Mouse (Mus musculus): ENCODE measurements around the gene Anks4b. TPM values are rescaled to one million over a fixed set of nuclear protein-coding genes. Genes with fewer than 3 reads are reported as not detected.

The Anks4b gene
- polyA plus RNA-seq, 1 experiment = not detected

GRCm38 (mm10) chr7:120201771-120202170, 28.1 kb downstream of the Anks4b start, which contains the start of gene Crym:
Crym (minus strand) TSS chr7:120202111.
- peaks cover 9% of the 10 kb centered on the region for H3K4me1 ChIP-seq (ENCODE audit: control insufficient read depth, insufficient read depth, low read length)
- no peak for DNase-seq
- H3K4me3 ChIP-seq (replicated peaks; ENCODE audit: extremely low read depth, low read depth, low read length) = peak within 1 kb of the TSS; percentile 22
- WGBS = 6% methylated on average over 26 of the region's 26 CpGs
- TF ChIP-seq POLR2A (IDR thresholded peaks at IDR 0.05; ENCODE audit: borderline replicate concordance, extremely low read depth, low read depth, low read length) = no peak
- no peak for TF ChIP-seq CTCF (IDR thresholded peaks at IDR 0.05; ENCODE audit: insufficient read depth, low read length)

- peaks cover 9% of the 10 kb centered on the region for H3K4me1 ChIP-seq (ENCODE audit: control insufficient read depth, insufficient read depth, low read length)
- TF ChIP-seq CTCF (IDR thresholded peaks at IDR 0.05; ENCODE audit: insufficient read depth, low read length) (peak; percentile 81), POLR2A (IDR thresholded peaks at IDR 0.05; ENCODE audit: borderline replicate concordance, extremely low read depth, low read depth, low read length) (no peak)
- 12% methylated on average over 26 of the region's 26 CpGs for WGBS
- H3K4me3 ChIP-seq (replicated peaks; ENCODE audit: extremely low read depth, low read depth, low read length) = no peak within 1 kb of the TSS
- DNase-seq = peak; percentile 85
These were observed 30.1 kb downstream of the Anks4b start, which contains the start of gene Abca14 for GRCm38 (mm10) chr7:120203789-120204188. Abca14 (plus strand) TSS chr7:120203961.

GRCm38 (mm10) chr7:120205989-120206388, 32.3 kb downstream of the Anks4b start:
- peaks cover 9% of the 10 kb centered on the region for H3K4me1 ChIP-seq (ENCODE audit: control insufficient read depth, insufficient read depth, low read length)
- DNase-seq = peak; percentile 25
- WGBS = 15% methylated on average over 9 of the region's 9 CpGs
- TF ChIP-seq POLR2A (IDR thresholded peaks at IDR 0.05; ENCODE audit: borderline replicate concordance, extremely low read depth, low read depth, low read length) (no peak), CTCF (IDR thresholded peaks at IDR 0.05; ENCODE audit: insufficient read depth, low read length) (no peak)
- H3K4me3 ChIP-seq (replicated peaks; ENCODE audit: extremely low read depth, low read depth, low read length) = peak overlapping the region; percentile 37

DNA sequence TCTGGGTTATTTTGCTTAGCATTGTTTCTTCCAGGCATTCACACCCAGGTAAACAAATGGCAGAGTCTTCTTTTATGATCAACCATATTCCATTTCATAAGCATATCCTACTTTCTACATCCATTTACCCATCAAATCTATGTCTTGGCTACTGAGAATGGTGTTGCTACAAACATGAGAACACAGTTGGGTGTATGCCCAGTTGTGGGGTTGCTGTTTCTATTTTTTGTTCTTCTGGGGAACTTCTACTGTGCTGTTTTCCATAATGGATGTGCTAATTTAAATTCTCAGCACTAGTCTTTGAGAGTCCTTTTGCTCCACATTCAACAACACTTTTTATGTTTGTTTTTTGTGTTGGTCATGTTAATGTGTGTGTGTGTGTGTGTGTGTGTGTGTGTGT, 54.9 kb downstream of the Anks4b start:
- TF ChIP-seq POLR2A (IDR thresholded peaks at IDR 0.05; ENCODE audit: borderline replicate concordance, extremely low read depth, low read depth, low read length) = no peak
- no peak for TF ChIP-seq CTCF (IDR thresholded peaks at IDR 0.05; ENCODE audit: insufficient read depth, low read length)
- no peak for DNase-seq
- no peaks in the 10 kb centered on the region for H3K4me1 ChIP-seq (ENCODE audit: control insufficient read depth, insufficient read depth, low read length)

More for the DNA sequence above, 54.9 kb downstream of the Anks4b start:
- H3K4me3 ChIP-seq (replicated peaks; ENCODE audit: extremely low read depth, low read depth, low read length) = no peak overlapping the region

Other genes with a start within 250 kb of the Anks4b start
- gene Dnah3, start 78.6 kb upstream of the Anks4b start, polyA plus RNA-seq (2012; rRNA removed) = 5.4 and 7.6 TPM in 2 replicates
- 47.3 and 57.3 TPM in 2 replicates for gene Tmem159, start 71.5 kb upstream of the Anks4b start, polyA plus RNA-seq (2012; rRNA removed)
- 0.05 TPM in 1 of 2 replicates, not detected in the other for gene Zp2, start 28.6 kb upstream of the Anks4b start, polyA plus RNA-seq (2012; rRNA removed)
- gene Crym, start 28.3 kb downstream of the Anks4b start, polyA plus RNA-seq (2012; rRNA removed) = 4.7 and 5.2 TPM in 2 replicates
- 0.14 TPM in 1 of 2 replicates, not detected in the other for gene Abca14, start 30.1 kb downstream of the Anks4b start, polyA plus RNA-seq (2012; rRNA removed)
- not detected in 2 replicates for gene Abca15, start 154.8 kb downstream of the Anks4b start, polyA plus RNA-seq (2012; rRNA removed)
- gene Abca16, start 235.8 kb downstream of the Anks4b start, polyA plus RNA-seq (2012; rRNA removed) = not detected in 2 replicates

All from lung, adult 2 months (tissue).